Mouse (Mus musculus) G1E (cell line): ENCODE measurements around the gene Fbxl19. TPM values are rescaled to one million over a fixed set of nuclear protein-coding genes. Genes with fewer than 3 reads are reported as not detected.
A peak's percentile ranks its signal among the peaks of the same experiment; 100 is the strongest.

Source experiments
- ATAC-seq: 2 replicates; pipeline ENCODE4 v1.8.0; 2016; ENCODE audit warnings: mild to moderate bottlenecking; ENCODE audit not compliant: insufficient number of reproducible peaks, poor library complexity, low FRiP score, severe bottlenecking; ENCODE audit errors: extremely low read depth
- DNase-seq: peaks from one replicate; pipeline ENCODE4 v3.0.0; 2012; ENCODE audit warnings: low spot score
- H3K27me3 ChIP-seq: 2 replicates; pipeline ENCODE4 v1.6.1; 2012; ENCODE audit warnings: mild to moderate bottlenecking, low read length, inconsistent platforms; ENCODE audit not compliant: insufficient read depth
- H3K36me3 ChIP-seq: replicated peaks from 2 replicates; pipeline ENCODE3; 2012; ENCODE audit warnings: mild to moderate bottlenecking, inconsistent platforms
- H3K4me1 ChIP-seq: 2 replicates; pipeline ENCODE4 v1.6.1; 2012; ENCODE audit warnings: low read depth, low read length, inconsistent platforms, mixed read lengths; ENCODE audit not compliant: insufficient read depth
- H3K4me3 ChIP-seq: 2 replicates; pipeline ENCODE4 v1.5.1; 2012; ENCODE audit warnings: low read depth, mild to moderate bottlenecking, inconsistent platforms, low read length, moderate library complexity, mixed read lengths
- H3K9me3 ChIP-seq: replicated peaks from 2 replicates; pipeline ENCODE4 v1.6.1; 2012; ENCODE audit warnings: inconsistent platforms
- CTCF ChIP-seq: IDR thresholded peaks from 2 replicates; pipeline ENCODE4 v1.5.1; 2012; ENCODE audit warnings: low read depth, low read length, inconsistent platforms, mixed read lengths
- GATA1 ChIP-seq: IDR thresholded peaks from 2 replicates; pipeline ENCODE4 v1.6.1; 2012; ENCODE audit warnings: borderline replicate concordance, low read length, inconsistent platforms, mixed read lengths
- GATA2 ChIP-seq: IDR thresholded peaks from 2 replicates; pipeline ENCODE4 v1.6.1; 2012; ENCODE audit warnings: low read depth, low read length, inconsistent platforms, borderline replicate concordance
- POLR2AphosphoS5 ChIP-seq: IDR thresholded peaks from 2 replicates; pipeline ENCODE4 v1.6.1; 2012; ENCODE audit warnings: low read depth, low read length, inconsistent platforms; ENCODE audit not compliant: insufficient replicate concordance
- TAL1 ChIP-seq: conservative IDR thresholded peaks from 2 replicates; pipeline ENCODE4 v1.6.1; 2012; ENCODE audit warnings: low read depth, low read length, inconsistent platforms, mixed read lengths
- polyA plus RNA-seq: library from polyadenylated mRNA; stranded (reverse); fragments of >175 nt; gene quantifications from 2 replicates; pipeline ENCODE4 v1.2.3, GENCODE M21; 2012
- total RNA-seq, 2 experiments: library from RNA; stranded (forward) in 1 of 2; stranded (reverse) in 1 of 2; fragments of 200-1000 nt in 1 of 2; fragments of >200 nt in 1 of 2; fragmentation: Nextera tagmentation in 1 of 2; gene quantifications; 2 replicates each; pipeline ENCODE4 v1.2.3; 2014 to 2017

Gene Fbxl19
- total and polyA plus RNA-seq, 3 experiments: 6.4 to 54.4 (median 15.1) TPM

- H3K27me3 ChIP-seq: no peaks in the 10 kb centered on the region
- no peak for TF ChIP-seq POLR2AphosphoS5
- TF ChIP-seq GATA2: no peak
- no peak for TF ChIP-seq CTCF
- no peak for TF ChIP-seq GATA1
- no peak for TF ChIP-seq TAL1
- no peaks in the 10 kb centered on the region for H3K9me3 ChIP-seq
- H3K4me1 ChIP-seq: peaks cover 54% of the 10 kb centered on the region
- ATAC-seq (no peak), DNase-seq (no peak)
- peaks cover 97% of the 10 kb centered on the region for H3K36me3 ChIP-seq
- no peak overlapping the region for H3K4me3 ChIP-seq
Measured at GRCm38 (mm10) chr7:127798591-127798990, 54.2 kb downstream of the Fbxl19 start.

GRCm38 (mm10) chr7:127799211-127799610 is 54.9 kb downstream of the Fbxl19 start:
- TF ChIP-seq CTCF: no peak
- TF ChIP-seq TAL1: no peak
- TF ChIP-seq GATA1: no peak
- no peak for TF ChIP-seq GATA2
- no peak for TF ChIP-seq POLR2AphosphoS5
- ATAC-seq: no peak
- Histone ChIP-seq H3K4me3 (no peak overlapping the region), H3K9me3 (no peaks in the 10 kb centered on the region), H3K4me1 (peaks cover 60% of the 10 kb centered on the region), H3K27me3 (no peaks in the 10 kb centered on the region), H3K36me3 (peaks cover 98% of the 10 kb centered on the region)
- no peak for DNase-seq

DNA sequence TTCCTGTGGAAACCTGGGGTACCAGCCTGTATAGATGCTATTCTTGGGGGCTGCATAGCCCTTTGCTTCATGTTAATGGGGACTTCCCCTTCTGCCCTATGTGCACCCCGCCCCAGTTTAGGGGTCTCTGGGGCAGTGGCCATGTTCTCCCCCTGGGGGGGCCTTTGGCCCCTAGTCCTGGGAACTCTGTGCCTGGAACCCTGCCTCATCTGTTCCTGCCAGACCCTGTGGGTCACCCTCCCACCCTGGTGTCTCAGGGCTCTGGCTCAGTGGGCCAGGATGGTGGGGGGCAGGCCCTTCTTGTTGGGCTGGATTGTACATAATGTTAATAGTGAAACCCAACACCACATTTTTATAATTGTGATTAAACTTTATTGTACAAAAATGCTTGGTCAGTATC is 55.4 kb downstream of the Fbxl19 start:
- H3K4me3 ChIP-seq: no peak overlapping the region
- no peaks in the 10 kb centered on the region for H3K27me3 ChIP-seq
- peaks cover 65% of the 10 kb centered on the region for H3K4me1 ChIP-seq
- DNase-seq (no peak), ATAC-seq (no peak)
- TF ChIP-seq GATA1 (no peak), TAL1 (no peak), CTCF (no peak), GATA2 (no peak), POLR2AphosphoS5 (no peak)
- H3K36me3 ChIP-seq: peaks cover 98% of the 10 kb centered on the region
- no peaks in the 10 kb centered on the region for H3K9me3 ChIP-seq

DNA sequence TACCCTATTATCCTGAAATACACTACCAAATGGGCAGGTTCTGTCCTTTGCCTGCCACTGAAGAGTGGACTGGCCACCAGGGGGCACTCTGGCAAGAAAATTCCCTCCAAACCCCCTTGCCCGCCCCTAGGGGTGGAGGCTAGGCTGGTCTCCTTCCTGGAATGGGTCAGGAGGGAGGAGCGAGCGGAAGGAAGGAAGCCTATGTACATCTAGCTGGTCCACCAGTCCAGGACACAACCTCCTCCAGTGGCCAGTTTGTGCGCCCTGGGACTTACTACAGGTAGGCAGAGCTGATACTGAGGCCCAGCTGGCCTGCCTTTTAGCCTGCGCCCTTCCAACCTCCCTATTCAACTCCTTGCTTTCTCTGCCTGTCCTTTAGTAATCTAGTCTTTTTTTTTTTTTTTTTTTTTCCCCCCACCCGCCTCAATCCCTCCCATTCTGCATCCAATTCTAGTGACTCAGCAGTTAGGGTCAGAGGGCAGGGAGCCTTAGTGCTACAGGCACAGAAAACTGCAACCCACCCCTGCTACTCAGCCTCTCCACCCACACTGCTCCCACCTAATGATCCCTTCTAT is 56.2 kb downstream of the Fbxl19 start, which contains the start of gene Hsd3b7:
TSS of gene Hsd3b7 (plus strand) at position 170 of the 575 bp plus-strand sequence.
- H3K4me3 ChIP-seq: peak within 1 kb of the TSS; percentile 68
- H3K36me3 ChIP-seq: peaks cover 90% of the 10 kb centered on the region
- ATAC-seq (peak; percentile 84), DNase-seq (peak; percentile 93)
- peaks cover 73% of the 10 kb centered on the region for H3K4me1 ChIP-seq
- no peaks in the 10 kb centered on the region for H3K9me3 ChIP-seq
- no peaks in the 10 kb centered on the region for H3K27me3 ChIP-seq
- TF ChIP-seq TAL1: no peak
- TF ChIP-seq POLR2AphosphoS5: no peak
- TF ChIP-seq GATA2: no peak
- TF ChIP-seq GATA1: no peak
- TF ChIP-seq CTCF: peak; percentile 86

DNA sequence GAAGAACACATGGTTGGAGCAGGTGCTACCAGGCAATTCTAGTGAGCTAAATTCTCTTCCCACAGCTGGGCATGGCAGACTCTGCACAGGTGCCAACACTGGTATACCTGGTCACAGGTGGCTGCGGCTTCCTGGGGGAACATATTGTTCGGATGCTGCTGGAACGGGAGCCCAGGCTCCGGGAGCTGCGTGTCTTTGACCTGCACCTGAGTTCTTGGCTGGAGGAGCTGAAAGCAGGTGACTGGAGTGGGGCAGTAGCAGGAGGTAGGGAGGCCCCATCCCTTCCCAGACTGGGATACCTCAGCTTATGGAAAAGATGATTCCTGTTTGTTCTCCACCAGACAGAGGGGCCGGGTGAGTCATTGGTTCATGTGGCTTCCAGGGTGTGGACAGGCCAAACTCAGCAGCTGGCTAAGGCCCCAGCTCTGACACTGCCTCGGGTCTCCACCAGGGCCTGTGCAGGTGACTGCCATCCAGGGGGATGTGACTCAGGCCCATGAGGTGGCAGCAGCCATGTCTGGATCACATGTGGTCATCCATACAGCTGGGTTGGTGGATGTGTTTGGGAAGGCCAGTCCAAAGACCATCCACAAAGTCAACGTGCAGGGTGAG is 56.8 kb downstream of the Fbxl19 start:
- H3K4me1 ChIP-seq: peaks cover 74% of the 10 kb centered on the region

GRCm38 (mm10) chr7:127802313-127802712 is 58.0 kb downstream of the Fbxl19 start:
- no peak overlapping the region for H3K4me3 ChIP-seq
- ATAC-seq (no peak), DNase-seq (no peak)
- H3K4me1 ChIP-seq: peaks cover 81% of the 10 kb centered on the region
- TF ChIP-seq GATA2 (no peak), POLR2AphosphoS5 (no peak), TAL1 (no peak), CTCF (no peak), GATA1 (no peak)
- no peaks in the 10 kb centered on the region for H3K9me3 ChIP-seq
- H3K27me3 ChIP-seq: no peaks in the 10 kb centered on the region
- peaks cover 72% of the 10 kb centered on the region for H3K36me3 ChIP-seq

More for the DNA sequence above, 56.8 kb downstream of the Fbxl19 start:
- DNase-seq (no peak), ATAC-seq (no peak)
- TF ChIP-seq GATA1 (no peak), CTCF (no peak), POLR2AphosphoS5 (no peak), GATA2 (no peak), TAL1 (no peak)
- Histone ChIP-seq H3K4me3 (peak overlapping the region; percentile 68), H3K36me3 (peaks cover 84% of the 10 kb centered on the region), H3K9me3 (no peaks in the 10 kb centered on the region), H3K27me3 (no peaks in the 10 kb centered on the region)
